Mouse (Mus musculus) bone marrow macrophage, adult 2 months (primary cell): ENCODE data around the gene Psrc1.

ENCODE experiments used
- CTCF ChIP-seq: IDR thresholded peaks from 2 replicates; pipeline ENCODE4 v1.5.1; 2012; ENCODE audit warnings: low read depth, mild to moderate bottlenecking, low read length, moderate library complexity
- POLR2A ChIP-seq: IDR thresholded peaks from 2 replicates; pipeline ENCODE4 v1.6.1; 2012; ENCODE audit warnings: mild to moderate bottlenecking, low read depth, low read length, borderline replicate concordance

DNA sequence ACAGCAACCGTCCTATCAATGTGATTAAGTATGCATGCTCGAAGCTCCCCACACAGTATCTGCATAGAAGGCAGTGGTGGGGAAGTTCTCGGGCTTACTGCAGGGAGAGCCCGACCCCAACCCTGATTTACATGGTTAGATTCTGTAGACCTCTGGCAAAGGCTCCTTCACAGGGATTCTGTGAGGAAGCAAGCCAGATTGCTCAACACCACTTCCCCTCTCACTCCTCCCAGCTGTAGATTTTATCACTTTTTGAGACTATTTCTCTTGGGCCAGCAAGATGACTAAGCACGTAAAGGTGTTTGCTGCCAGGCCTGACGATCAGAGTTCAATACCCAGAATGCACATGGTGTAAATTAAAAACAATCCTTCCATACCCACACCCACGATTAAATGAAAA lies 37.8 kb upstream of the Psrc1 start:
- no peak for TF ChIP-seq CTCF
- TF ChIP-seq POLR2A: no peak
